Mouse (Mus musculus) E14TG2a.4 (cell line): ENCODE measurements at regions not wholly inside any gene's neighbourhood (a gene's known extent, or its start where the extent isn't known, plus 50 kb on each side); places are given as distances from the start of the nearest gene placed in this dataset.

Source experiments
- CTCF ChIP-seq: conservative IDR thresholded peaks from 2 replicates; pipeline ENCODE4 v1.5.1; 2014; ENCODE audit warnings: low read length
- POU5F1 ChIP-seq: IDR thresholded peaks from 2 replicates; pipeline ENCODE4 v1.6.1; 2014; ENCODE audit warnings: low read length, borderline replicate concordance

DNA sequence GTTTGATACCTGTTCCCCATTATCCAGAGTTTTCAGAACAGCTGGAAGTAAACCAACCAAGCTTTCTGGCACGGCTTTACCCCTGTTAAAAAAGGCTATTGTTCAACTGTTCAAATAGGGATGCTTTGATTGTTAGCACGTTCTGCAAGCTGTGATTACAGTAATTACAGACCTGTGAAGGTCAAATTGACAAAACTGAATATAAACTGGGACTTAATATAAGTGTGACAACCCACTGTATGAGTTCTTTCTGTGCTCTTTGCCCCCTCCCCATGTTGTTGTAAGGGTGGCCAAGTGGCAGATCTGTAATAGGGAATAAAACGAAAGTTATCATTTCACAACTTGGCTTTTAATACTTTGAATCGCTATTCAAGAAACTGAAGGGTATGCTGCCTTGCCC, 105.0 kb upstream of the 4933415F23Rik start:
- TF ChIP-seq CTCF = no peak
- no peak for TF ChIP-seq POU5F1
